Mouse (Mus musculus) heart, postnatal 10 days (tissue): ENCODE measurements around the gene Nol3. TPM values are rescaled to one million over a fixed set of nuclear protein-coding genes. Genes with fewer than 3 reads are reported as not detected.
"Not testable (repeated sequence)": the region's sequence is repeated elsewhere in the genome, so short reads cannot be mapped to it uniquely, and the experiment has no call there.

Source experiments
- DNase-seq, 2 experiments: peaks; one replicate each; pipeline ENCODE4 v3.0.0; 2021
- intact Hi-C: fragments of 180-260 bp; cut with DNase I; formaldehyde crosslinking; loops from one replicate; pipeline ENCODE4 v1.15.1; 2025
- total RNA-seq, 2 experiments: library from RNA; stranded (reverse); gene quantifications; 2 replicates each; pipeline ENCODE4 v1.2.3; 2021

Nol3 gene
- total RNA-seq, 2 experiments from 2014 or later, result 14.7 to 16.2 TPM

GRCm38 (mm10) chr8:105286907-105287306 lies 11.0 kb downstream of the Nol3 start:
- DNase-seq, result no peak
- intact Hi-C loops, result loop anchor here (5.0 kb wide), 1 partner anchor 630 kb away; no protein-coding TSS in a partner anchor

- intact Hi-C loops, result loop anchor here (2.0 to 5.0 kb wide), 2 partner anchors 19 to 631 kb away; partner anchors contain the start of gene Hsf4
- no peak for DNase-seq
Measured at GRCm38 (mm10) chr8:105288231-105288630, 12.3 kb downstream of the Nol3 start.

- intact Hi-C loops, result loop anchor here (2.0 to 5.0 kb wide), 2 partner anchors 20 to 632 kb away; partner anchors contain the start of gene Hsf4
- DNase-seq, result peak; percentile 93 to 96
Measured at GRCm38 (mm10) chr8:105288958-105289732, 13.2 kb downstream of the Nol3 start.

- DNase-seq, result peak in 1 of 2 experiments; percentile 62
- intact Hi-C loops, result loop anchor here (2.0 to 5.0 kb wide), 3 partner anchors 21 to 633 kb away; partner anchors contain the start of gene Hsf4
Measured at GRCm38 (mm10) chr8:105289805-105290460, 14.0 kb downstream of the Nol3 start, which contains the start of gene 4931428F04Rik. Gene 4931428F04Rik, minus strand, starts transcription at chr8:105289864.

GRCm38 (mm10) chr8:105290554-105291314 lies 14.8 kb downstream of the Nol3 start:
- intact Hi-C loops, result loop anchor here (2.0 kb wide), 1 partner anchor 170 kb away; no protein-coding TSS in a partner anchor
- peak; percentile 92 to 98 for DNase-seq

- not testable (repeated sequence) for DNase-seq
- intact Hi-C loops, result loop anchor here (2.0 kb wide), 1 partner anchor 171 kb away; no protein-coding TSS in a partner anchor
Measured at GRCm38 (mm10) chr8:105291364-105291763, 15.4 kb downstream of the Nol3 start.

GRCm38 (mm10) chr8:105291802-105292201 lies 15.9 kb downstream of the Nol3 start:
- intact Hi-C loops, result loop anchor here (2.0 kb wide), 1 partner anchor 171 kb away; no protein-coding TSS in a partner anchor
- DNase-seq, result not testable (repeated sequence)

GRCm38 (mm10) chr8:105292471-105292870 lies 16.5 kb downstream of the Nol3 start:
- no peak for DNase-seq
- intact Hi-C loops, result no loop called here

GRCm38 (mm10) chr8:105293405-105293804 lies 17.5 kb downstream of the Nol3 start:
- no peak for DNase-seq
- intact Hi-C loops, result no loop called here

- intact Hi-C loops, result no loop called here
- DNase-seq, result no peak
Measured at GRCm38 (mm10) chr8:105294776-105295175, 18.8 kb downstream of the Nol3 start.

GRCm38 (mm10) chr8:105295256-105295655 lies 19.3 kb downstream of the Nol3 start:
- intact Hi-C loops, result no loop called here
- peak in 1 of 2 experiments; percentile 10 for DNase-seq

- intact Hi-C loops, result no loop called here
- DNase-seq, result peak in 1 of 2 experiments; percentile 43
Measured at GRCm38 (mm10) chr8:105295895-105296573, 20.1 kb downstream of the Nol3 start, which contains the start of gene Exoc3l. Gene Exoc3l, minus strand, starts transcription at chr8:105296101.

- intact Hi-C loops, result loop anchor here (2.0 kb wide), 1 partner anchor 27 kb away; no protein-coding TSS in a partner anchor
Measured at GRCm38 (mm10) chr8:105297511-105298192, 21.7 kb downstream of the Nol3 start, which contains the start of gene E2f4. Gene E2f4, plus strand, starts transcription at chr8:105297663.

GRCm38 (mm10) chr8:105298351-105299252 lies 22.7 kb downstream of the Nol3 start:
- intact Hi-C loops, result loop anchor here (2.0 kb wide), 1 partner anchor 26 kb away; no protein-coding TSS in a partner anchor
- peak in 1 of 2 experiments; percentile 12 for DNase-seq

More at GRCm38 (mm10) chr8:105297511-105298192, 21.7 kb downstream of the Nol3 start, which contains the start of gene E2f4:
- DNase-seq, result peak; percentile 95 to 96

- DNase-seq, result no peak
- intact Hi-C loops, result loop anchor here (2.0 kb wide), 1 partner anchor 25 kb away; no protein-coding TSS in a partner anchor
Measured at GRCm38 (mm10) chr8:105299962-105300361, 24.0 kb downstream of the Nol3 start.

GRCm38 (mm10) chr8:105303396-105303795 lies 27.5 kb downstream of the Nol3 start:
- DNase-seq, result no peak
- intact Hi-C loops, result no loop called here

GRCm38 (mm10) chr8:105303874-105304273 lies 27.9 kb downstream of the Nol3 start:
- DNase-seq, result no peak
- intact Hi-C loops, result no loop called here
